In genomic region chr6:22395207-22395606, GRCm38 (mm10) we compare ENCODE assay signal across 26 mouse cellular contexts.
"Had no signal": no experiment of that assay in that cellular context is flagged by ENCODE, and none has a peak within 500 bp of the region (broad histone marks: within the 10 kb centered on the region; RNA-seq: fewer than 3 reads in every experiment).

No protein-coding gene starts in this region.

- DNase-seq: gastrocnemius, postnatal 14 days; gastrocnemius, postnatal 36 days; heart, adult 18-20 months; heart, postnatal 14 days; heart, postnatal 36 days; kidney, adult 11 months; kidney, adult 2 months; kidney, adult 9 months; kidney, postnatal 14 days; kidney, postnatal 36 days; layer of hippocampus, adult 9-11 months; layer of hippocampus, postnatal 36 days; left cerebral cortex, postnatal 4 days had no signal

- H3K4me1 ChIP-seq: heart, embryonic 10.5 days; heart, embryonic 13.5 days; heart, embryonic 15.5 days; hindbrain, embryonic 13.5 days; hindbrain, embryonic 15.5 days; kidney, embryonic 15.5 days; liver, embryonic 12.5 days had no signal

- ATAC-seq: hindbrain, postnatal 0 days; intestine, embryonic 16.5 days; liver, embryonic 12.5 days had no signal

- H3K9me3 ChIP-seq: heart, embryonic 10.5 days; heart, embryonic 13.5 days; heart, embryonic 15.5 days; hindbrain, embryonic 13.5 days; hindbrain, embryonic 15.5 days; kidney, embryonic 15.5 days; limb, embryonic 13.5 days; limb, embryonic 15.5 days; liver, embryonic 12.5 days had no signal

- H3K36me3 ChIP-seq: heart, embryonic 10.5 days; heart, embryonic 13.5 days; heart, embryonic 15.5 days; hindbrain, embryonic 13.5 days; hindbrain, embryonic 15.5 days; kidney, embryonic 15.5 days; limb, embryonic 13.5 days; limb, embryonic 15.5 days; liver, embryonic 12.5 days had no signal

- H3K9ac ChIP-seq: heart, embryonic 13.5 days; heart, embryonic 15.5 days; hindbrain, embryonic 13.5 days; hindbrain, embryonic 15.5 days; kidney, embryonic 15.5 days; limb, embryonic 13.5 days; limb, embryonic 15.5 days; liver, embryonic 12.5 days; liver, embryonic 14.5 days had no signal

- H3K4me3 ChIP-seq: heart, embryonic 10.5 days; heart, embryonic 13.5 days; heart, embryonic 15.5 days; hindbrain, embryonic 13.5 days; hindbrain, embryonic 15.5 days; kidney, embryonic 15.5 days; limb, embryonic 13.5 days; limb, embryonic 15.5 days; liver, embryonic 12.5 days had no signal

- H3K27me3 ChIP-seq: heart, embryonic 13.5 days; heart, embryonic 15.5 days; hindbrain, embryonic 13.5 days; hindbrain, embryonic 15.5 days; kidney, embryonic 15.5 days; limb, embryonic 13.5 days; limb, embryonic 15.5 days; liver, embryonic 12.5 days had no signal

- H3K4me2 ChIP-seq: heart, embryonic 13.5 days; heart, embryonic 15.5 days; hindbrain, embryonic 13.5 days; hindbrain, embryonic 15.5 days; kidney, embryonic 15.5 days; limb, embryonic 13.5 days; limb, embryonic 15.5 days; liver, embryonic 12.5 days had no signal

- H3K27ac ChIP-seq: heart, embryonic 10.5 days; heart, embryonic 13.5 days; heart, embryonic 15.5 days; hindbrain, embryonic 13.5 days; hindbrain, embryonic 15.5 days; hindbrain, postnatal 0 days; kidney, embryonic 15.5 days; kidney, postnatal 0 days; limb, embryonic 13.5 days; limb, embryonic 15.5 days; liver, embryonic 12.5 days; liver, embryonic 14.5 days had no signal
